Mouse (Mus musculus) midbrain, embryonic 16.5 days (tissue): ENCODE data around the gene Gm9913. TPM values are rescaled to one million over a fixed set of nuclear protein-coding genes. Genes with fewer than 3 reads are reported as not detected.

Experiments
- ATAC-seq: fragments of 200-750 bp; cut with Nextera tagmentation; 2 replicates; pipeline ENCODE4 v1.8.0; 2017; ENCODE audit warnings: moderate TSS enrichment
- H3K27ac ChIP-seq: fragments of 300-500 bp; sonication (generic); 2 replicates; pipeline ENCODE4 v1.5.1; 2014; ENCODE audit warnings: mild to moderate bottlenecking, low read length, mixed read lengths
- H3K27me3 ChIP-seq: fragments of 300-500 bp; sonication (generic); 2 replicates; pipeline ENCODE4 v1.6.1; 2014; ENCODE audit warnings: low read depth, low read length, mixed read lengths; ENCODE audit not compliant: control insufficient read depth, insufficient read depth
- H3K36me3 ChIP-seq: fragments of 300-500 bp; sonication (generic); 2 replicates; pipeline ENCODE4 v1.6.1; 2014; ENCODE audit warnings: mild to moderate bottlenecking, low read length, moderate library complexity, mixed read lengths; ENCODE audit not compliant: control insufficient read depth, insufficient read depth
- H3K4me1 ChIP-seq: fragments of 300-500 bp; sonication (generic); 2 replicates; pipeline ENCODE4 v1.6.1; 2014; ENCODE audit warnings: mild to moderate bottlenecking, low read length, mixed read lengths; ENCODE audit not compliant: control insufficient read depth, insufficient read depth
- H3K4me2 ChIP-seq: fragments of 300-500 bp; sonication (generic); 2 replicates; pipeline ENCODE4 v1.6.1; 2014; ENCODE audit warnings: mild to moderate bottlenecking, low read length, mixed read lengths
- H3K4me3 ChIP-seq: fragments of 300-500 bp; sonication (generic); 2 replicates; pipeline ENCODE4 v1.5.1; 2014; ENCODE audit warnings: low read depth, mild to moderate bottlenecking, low read length, moderate library complexity, mixed read lengths
- H3K9ac ChIP-seq: fragments of 300-500 bp; sonication (generic); 2 replicates; pipeline ENCODE4 v1.6.1; 2014; ENCODE audit warnings: low read depth, low read length, mixed read lengths
- H3K9me3 ChIP-seq: fragments of 300-500 bp; sonication (generic); replicated peaks from 2 replicates; pipeline ENCODE4 v1.6.1; 2014; ENCODE audit warnings: mild to moderate bottlenecking, low read length, mixed read lengths; ENCODE audit not compliant: control insufficient read depth, poor library complexity, severe bottlenecking
- WGBS: fragments of 180-500 bp; shearing (Covaris S2); extraction: QIAGEN DNeasy Blood & Tissue Kit; methylation state at CpG from one replicate; pipeline ENCODE4 v1.1.7; 2014; 5-methylcytosine and 5-hydroxymethylcytosine counted together
- polyA plus RNA-seq: library from polyadenylated mRNA; unstranded; fragments of >200 nt; fragmentation: Nextera tagmentation; extraction: Ambion mirVana; gene quantifications from 2 replicates; pipeline ENCODE4 v1.2.1, GENCODE M21; 2015

The Gm9913 gene
- polyA plus RNA-seq, 1 experiment from 2014 or later: 0.14 TPM

DNA sequence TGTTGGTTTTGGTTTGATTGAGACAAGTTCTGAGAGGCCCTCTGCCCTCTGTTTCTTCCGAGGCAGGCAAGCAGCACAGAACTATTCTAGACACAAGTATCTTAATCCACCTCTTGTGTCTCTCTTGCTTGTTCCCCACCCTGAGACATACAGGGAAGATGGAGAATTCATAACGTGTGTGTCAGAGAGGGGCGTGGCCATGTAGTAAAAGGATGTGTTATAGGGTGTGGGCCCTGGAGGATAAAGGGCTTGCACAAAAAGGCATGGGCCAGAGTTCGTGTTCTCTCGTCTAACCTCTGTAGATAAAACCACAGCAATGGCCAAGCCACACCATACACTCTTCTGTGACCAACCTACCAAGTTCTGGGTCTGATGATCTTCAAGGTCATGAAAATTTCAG, 21.7 kb downstream of the Gm9913 start:
- WGBS: 85% methylated on average over 5 of the region's 5 CpGs
- no peak for ATAC-seq
- H3K9me3 ChIP-seq: no peaks in the 10 kb centered on the region

DNA sequence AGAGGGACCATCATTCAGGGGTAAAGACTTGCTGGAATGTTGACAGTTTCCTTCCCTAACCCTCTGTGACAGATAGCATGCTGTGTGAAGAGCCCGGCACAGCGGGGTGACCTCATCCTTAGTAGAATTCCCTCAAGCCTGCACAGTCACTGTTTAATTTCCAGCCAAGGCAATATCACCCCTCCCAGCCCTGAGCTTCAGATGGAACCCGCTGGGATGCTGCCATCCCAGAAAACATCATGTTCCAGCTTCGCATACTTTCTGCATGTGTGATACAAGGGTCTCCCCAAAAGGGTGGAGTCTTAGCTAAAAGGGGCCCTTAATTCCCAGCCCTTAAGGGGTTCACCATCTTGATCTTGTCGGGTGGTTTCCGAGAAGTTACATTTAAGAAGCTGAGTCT, 25.8 kb downstream of the Gm9913 start:
- Histone ChIP-seq H3K27me3 (no peaks in the 10 kb centered on the region), H3K9ac (no peak overlapping the region), H3K4me3 (no peak overlapping the region), H3K9me3 (no peaks in the 10 kb centered on the region), H3K36me3 (no peaks in the 10 kb centered on the region), H3K4me1 (no peaks in the 10 kb centered on the region), H3K4me2 (no peak overlapping the region), H3K27ac (no peak overlapping the region)
- WGBS: 74% methylated on average over 6 of the region's 6 CpGs
- ATAC-seq: no peak

More for the DNA sequence above, 21.7 kb downstream of the Gm9913 start:
- Histone ChIP-seq H3K4me2 (no peak overlapping the region), H3K9ac (no peak overlapping the region), H3K4me3 (no peak overlapping the region), H3K4me1 (no peaks in the 10 kb centered on the region), H3K36me3 (no peaks in the 10 kb centered on the region), H3K27ac (no peak overlapping the region), H3K27me3 (no peaks in the 10 kb centered on the region)

DNA sequence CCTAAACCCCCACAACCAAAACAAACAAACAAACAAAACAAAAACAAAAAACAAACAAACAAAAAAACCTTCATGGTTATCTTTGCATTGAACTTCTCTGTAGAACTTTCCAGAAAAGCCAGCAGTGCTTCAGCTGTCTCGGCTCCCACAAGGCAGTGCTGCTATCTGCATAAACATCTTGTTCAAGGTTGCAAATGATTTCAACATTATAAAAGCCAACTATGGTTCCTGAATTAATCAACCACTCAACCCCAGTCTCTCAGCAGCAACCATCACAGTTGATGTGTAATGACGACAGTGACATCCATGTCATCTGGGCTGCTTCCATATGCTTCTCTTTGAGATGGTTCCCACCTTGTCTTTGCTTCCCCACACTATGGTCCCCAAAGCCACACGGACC, 34.8 kb downstream of the Gm9913 start:
- no peak overlapping the region for H3K9ac ChIP-seq
- ATAC-seq: no peak
- H3K36me3 ChIP-seq: no peaks in the 10 kb centered on the region
- no peak overlapping the region for H3K27ac ChIP-seq
- no peak overlapping the region for H3K4me3 ChIP-seq
- no peaks in the 10 kb centered on the region for H3K4me1 ChIP-seq
- no peak overlapping the region for H3K4me2 ChIP-seq
- no peaks in the 10 kb centered on the region for H3K9me3 ChIP-seq
- 85% methylated on average over 3 of the region's 3 CpGs for WGBS
- H3K27me3 ChIP-seq: no peaks in the 10 kb centered on the region

DNA sequence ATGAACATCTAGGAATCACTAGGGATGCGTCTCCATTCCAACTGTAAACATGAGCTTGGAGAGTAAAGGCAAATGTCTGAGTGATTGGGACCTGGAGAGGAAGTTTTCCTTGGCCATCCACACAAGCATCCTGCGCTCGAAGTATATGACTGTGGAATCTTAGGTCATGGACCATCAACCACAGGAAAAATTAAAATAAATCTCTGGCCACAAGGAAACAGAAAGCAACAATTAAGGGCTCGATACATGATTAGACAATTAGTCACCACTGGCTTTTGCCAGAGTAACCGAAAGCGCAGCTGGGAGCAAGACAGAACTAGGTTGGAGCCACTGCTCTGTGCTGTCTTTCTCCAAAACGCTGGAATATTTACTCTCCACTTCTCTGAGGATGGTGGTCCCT, 35.7 kb downstream of the Gm9913 start:
- WGBS: 87% methylated on average over 7 of the region's 7 CpGs
- no peak for ATAC-seq

DNA sequence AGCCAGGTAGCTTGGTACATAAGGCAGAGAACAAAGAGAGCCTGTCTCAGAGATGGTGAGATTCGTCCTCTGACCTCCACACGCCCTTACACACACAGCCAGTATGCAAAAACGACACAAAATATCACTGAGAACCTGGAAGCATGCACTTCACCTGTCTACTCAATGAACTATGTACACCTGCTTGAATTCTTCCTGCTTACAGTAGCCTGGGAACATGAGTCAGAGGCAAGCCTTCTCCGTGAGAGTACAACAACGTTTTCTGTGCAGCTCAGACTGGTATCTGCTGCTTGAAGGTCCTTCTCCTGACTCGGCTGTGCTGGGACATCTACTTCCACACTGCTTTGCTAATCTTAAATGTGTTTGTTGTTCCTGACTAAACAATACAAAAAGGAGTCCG, 36.6 kb downstream of the Gm9913 start:
- no peak overlapping the region for H3K27ac ChIP-seq
- 79% methylated on average over 7 of the region's 7 CpGs for WGBS
- no peaks in the 10 kb centered on the region for H3K9me3 ChIP-seq
- H3K36me3 ChIP-seq: no peaks in the 10 kb centered on the region
- no peak for ATAC-seq
- H3K27me3 ChIP-seq: no peaks in the 10 kb centered on the region
- H3K4me1 ChIP-seq: no peaks in the 10 kb centered on the region
- no peak overlapping the region for H3K9ac ChIP-seq
- no peak overlapping the region for H3K4me2 ChIP-seq
- H3K4me3 ChIP-seq: no peak overlapping the region

More for the DNA sequence above, 35.7 kb downstream of the Gm9913 start:
- no peaks in the 10 kb centered on the region for H3K27me3 ChIP-seq
- no peaks in the 10 kb centered on the region for H3K9me3 ChIP-seq
- H3K4me2 ChIP-seq: no peak overlapping the region
- H3K36me3 ChIP-seq: no peaks in the 10 kb centered on the region
- H3K4me1 ChIP-seq: no peaks in the 10 kb centered on the region
- no peak overlapping the region for H3K27ac ChIP-seq
- no peak overlapping the region for H3K9ac ChIP-seq
- no peak overlapping the region for H3K4me3 ChIP-seq

DNA sequence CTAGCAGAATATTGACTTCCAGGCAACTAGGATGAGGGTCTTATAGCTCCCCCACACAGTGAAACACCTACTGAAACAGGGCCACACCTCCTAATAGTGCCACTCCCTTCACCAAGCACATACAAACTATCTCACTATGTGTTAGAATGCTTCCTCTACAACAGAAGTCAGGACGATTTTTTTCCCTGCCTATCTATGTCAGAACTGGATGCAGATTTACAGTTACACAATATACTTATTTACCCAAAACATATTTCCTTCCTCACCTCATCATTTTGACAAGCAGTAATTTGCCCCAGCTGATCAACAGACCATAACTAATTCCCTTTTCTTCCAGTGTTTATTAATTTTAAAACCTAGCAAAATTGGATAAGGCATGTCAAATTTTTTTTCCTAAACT, 38.8 kb downstream of the Gm9913 start:
- no peaks in the 10 kb centered on the region for H3K9me3 ChIP-seq
- no peak overlapping the region for H3K27ac ChIP-seq
- no peak overlapping the region for H3K9ac ChIP-seq
- no peak overlapping the region for H3K4me2 ChIP-seq
- no peaks in the 10 kb centered on the region for H3K4me1 ChIP-seq
- H3K4me3 ChIP-seq: no peak overlapping the region
- no peak for ATAC-seq
- H3K27me3 ChIP-seq: no peaks in the 10 kb centered on the region
- WGBS: 77% methylated on average over 1 of the region's 1 CpGs
- no peaks in the 10 kb centered on the region for H3K36me3 ChIP-seq

DNA sequence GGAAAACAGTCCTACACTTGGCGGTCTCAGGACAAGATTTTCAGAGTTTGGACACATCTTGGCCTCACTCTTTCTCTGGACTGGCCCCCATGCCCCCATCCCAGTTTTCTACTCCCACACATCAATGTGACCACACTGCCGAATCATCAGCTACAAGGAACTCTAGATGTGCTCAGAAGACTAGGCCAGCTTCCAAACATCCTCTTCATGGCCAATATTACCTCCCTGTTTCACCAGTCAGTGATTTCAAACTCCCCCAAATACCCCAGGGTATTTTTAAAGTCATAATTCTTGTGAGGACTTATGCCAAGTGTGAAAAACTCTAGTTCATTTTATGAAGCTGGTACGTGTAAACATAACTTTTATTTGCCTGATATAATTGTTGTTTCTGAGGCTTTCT, 40.1 kb downstream of the Gm9913 start:
- 90% methylated on average over 3 of the region's 3 CpGs for WGBS
- no peak overlapping the region for H3K27ac ChIP-seq
- H3K4me2 ChIP-seq: no peak overlapping the region
- no peak for ATAC-seq
- H3K9me3 ChIP-seq: no peaks in the 10 kb centered on the region
- no peak overlapping the region for H3K4me3 ChIP-seq
- no peaks in the 10 kb centered on the region for H3K27me3 ChIP-seq
- no peaks in the 10 kb centered on the region for H3K4me1 ChIP-seq
- H3K9ac ChIP-seq: no peak overlapping the region
- no peaks in the 10 kb centered on the region for H3K36me3 ChIP-seq

DNA sequence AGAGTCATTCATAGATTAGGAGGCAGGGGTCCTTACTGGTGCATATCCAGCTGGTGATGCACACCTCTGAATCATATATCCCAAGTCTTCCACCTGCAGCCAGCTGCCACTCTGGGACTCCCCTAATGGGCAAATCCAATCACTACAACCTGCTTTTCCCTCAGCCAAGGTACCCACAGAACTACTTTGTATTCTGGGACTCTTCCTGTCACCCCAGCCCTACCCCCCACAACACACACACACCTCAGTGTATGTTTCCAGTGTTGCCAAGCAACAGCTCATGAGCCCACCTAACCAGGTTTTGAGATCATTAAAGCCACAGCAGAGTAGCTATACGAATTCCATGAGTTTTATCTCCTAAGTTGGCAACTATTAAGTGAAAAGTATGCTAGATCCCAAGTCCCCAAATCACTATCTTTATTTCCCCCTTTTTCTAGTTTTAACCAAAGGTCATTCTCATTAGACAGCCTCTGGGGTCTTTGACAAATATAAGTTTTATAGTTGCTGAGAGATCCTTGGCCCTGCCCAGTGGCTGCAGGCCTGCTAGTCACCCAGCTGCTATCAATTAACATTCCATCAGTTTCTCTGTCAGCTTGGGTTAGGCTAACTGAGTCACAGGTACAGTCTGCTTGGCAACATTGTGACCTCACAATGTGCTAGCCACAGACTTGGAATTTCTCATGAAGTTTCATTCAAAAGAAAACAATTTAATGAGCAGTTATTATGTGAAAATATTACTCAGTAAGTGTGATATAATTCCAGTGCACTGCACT, 44.1 kb downstream of the Gm9913 start:
- no peak overlapping the region for H3K4me2 ChIP-seq
- H3K36me3 ChIP-seq: no peaks in the 10 kb centered on the region
- WGBS: 54% methylated on average over 1 of the region's 1 CpGs
- H3K9me3 ChIP-seq: no peaks in the 10 kb centered on the region
- H3K27ac ChIP-seq: no peak overlapping the region
- H3K4me1 ChIP-seq: no peaks in the 10 kb centered on the region
- no peak overlapping the region for H3K4me3 ChIP-seq
- no peak for ATAC-seq
- H3K9ac ChIP-seq: no peak overlapping the region
- H3K27me3 ChIP-seq: no peaks in the 10 kb centered on the region

DNA sequence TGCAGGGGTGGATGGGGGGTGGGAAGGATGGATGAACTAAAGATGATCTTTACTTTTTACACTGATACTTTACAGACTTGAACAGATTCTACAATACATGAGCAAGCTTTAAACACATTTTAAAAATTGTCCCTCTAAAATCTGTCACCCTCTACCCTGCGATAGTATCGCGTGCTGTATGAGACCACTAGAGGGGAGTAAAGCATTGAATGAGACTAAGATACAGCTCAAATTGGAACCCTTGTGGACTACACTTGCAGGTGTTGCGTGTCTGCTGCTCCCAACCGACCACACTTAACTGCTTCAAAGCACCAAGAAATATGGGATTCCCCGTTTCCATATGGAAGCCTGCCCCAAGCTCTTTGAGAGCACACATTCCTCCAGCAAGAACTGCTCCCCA, 50.9 kb downstream of the Gm9913 start:
- no peak overlapping the region for H3K4me2 ChIP-seq
- ATAC-seq: no peak
- no peaks in the 10 kb centered on the region for H3K9me3 ChIP-seq
- no peak overlapping the region for H3K4me3 ChIP-seq
- H3K27me3 ChIP-seq: no peaks in the 10 kb centered on the region
- H3K36me3 ChIP-seq: no peaks in the 10 kb centered on the region
- H3K4me1 ChIP-seq: peaks cover 4% of the 10 kb centered on the region; the same call in 1 of the 2 replicates
- WGBS: 84% methylated on average over 6 of the region's 6 CpGs
- H3K27ac ChIP-seq: no peak overlapping the region
- H3K9ac ChIP-seq: no peak overlapping the region
